Mouse (Mus musculus) urinary bladder, postnatal 36 days (tissue): ENCODE results near the gene Twf1.
A peak's percentile ranks its signal among the peaks of the same experiment; 100 is the strongest.

Experiments
- DNase-seq, 2 experiments: peaks; one replicate each; pipeline ENCODE4 v3.0.0; 2022; ENCODE audit warnings: low spot score in 2 of 2, mixed read lengths in 1 of 2

Gene Twf1

DNA sequence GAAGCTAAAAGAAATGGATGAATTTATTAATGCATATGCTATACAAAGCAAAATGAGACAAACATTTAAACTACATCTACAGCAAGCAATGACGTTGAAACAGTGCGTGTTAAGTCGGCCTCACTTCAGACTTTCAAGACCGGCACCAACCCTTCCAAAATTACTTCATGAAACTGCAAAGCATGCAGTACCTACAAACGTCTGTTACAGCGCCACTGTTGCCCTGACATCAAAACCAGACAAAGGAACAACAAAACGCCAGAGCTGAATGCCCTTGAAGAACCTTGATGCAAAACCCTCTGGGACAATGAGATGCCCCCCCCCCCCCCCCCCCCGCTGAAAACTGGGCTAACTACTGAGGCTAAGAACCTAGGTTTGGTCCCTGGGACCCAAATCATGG, 16.9 kb downstream of the Twf1 start:
- no peak for DNase-seq

DNA sequence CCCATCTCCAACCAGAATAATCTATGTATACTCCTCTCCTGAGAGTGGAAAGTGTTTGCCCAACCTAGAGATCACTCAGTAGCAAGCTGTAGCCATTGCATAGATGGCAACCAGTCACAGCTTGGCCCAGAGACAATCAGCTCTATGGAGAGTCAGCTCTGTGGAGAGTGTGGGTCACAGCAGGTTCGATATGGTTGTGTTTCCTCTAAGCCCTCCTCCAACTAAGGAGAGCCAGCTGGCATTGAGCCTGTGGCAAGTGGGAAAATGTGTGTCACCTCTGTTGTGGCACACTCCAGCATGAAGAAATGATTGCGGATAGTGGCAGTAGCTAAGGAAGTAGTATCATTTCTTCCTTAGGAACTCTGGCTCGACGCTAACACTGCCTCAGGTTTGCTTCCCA, 18.2 kb downstream of the Twf1 start:
- DNase-seq = no peak

DNA sequence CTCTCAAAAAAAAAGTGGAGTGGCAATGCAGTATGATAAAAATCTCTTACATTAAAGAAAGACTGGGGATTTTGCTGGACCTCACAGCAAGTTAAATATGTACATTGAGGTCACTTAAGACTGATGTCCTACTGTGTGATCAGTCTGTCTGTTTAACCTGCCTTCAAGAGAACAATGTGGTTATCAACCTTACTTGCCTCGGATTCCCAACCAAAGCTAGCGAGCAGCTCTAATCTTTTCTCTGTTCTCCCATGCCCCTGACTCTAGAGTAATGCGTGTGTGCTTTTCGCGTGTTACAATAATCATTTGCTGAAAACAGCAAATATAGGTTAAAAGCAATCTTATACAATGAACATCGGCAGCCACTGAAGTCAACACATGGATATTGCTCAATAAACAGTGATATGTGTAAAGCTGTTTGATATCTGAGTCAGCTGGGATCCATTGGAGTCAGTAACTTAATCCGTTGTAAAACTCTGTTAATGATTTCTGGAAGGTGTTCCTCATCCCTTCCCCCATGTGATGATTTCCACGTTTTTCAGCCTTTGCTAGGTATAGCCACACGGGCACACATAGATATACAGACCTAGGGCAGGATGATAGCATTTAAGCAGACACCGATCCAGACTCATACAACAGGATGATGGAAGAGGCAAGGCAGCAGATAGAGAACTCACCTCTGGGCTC, 21.1 kb downstream of the Twf1 start:
- DNase-seq = no peak

DNA sequence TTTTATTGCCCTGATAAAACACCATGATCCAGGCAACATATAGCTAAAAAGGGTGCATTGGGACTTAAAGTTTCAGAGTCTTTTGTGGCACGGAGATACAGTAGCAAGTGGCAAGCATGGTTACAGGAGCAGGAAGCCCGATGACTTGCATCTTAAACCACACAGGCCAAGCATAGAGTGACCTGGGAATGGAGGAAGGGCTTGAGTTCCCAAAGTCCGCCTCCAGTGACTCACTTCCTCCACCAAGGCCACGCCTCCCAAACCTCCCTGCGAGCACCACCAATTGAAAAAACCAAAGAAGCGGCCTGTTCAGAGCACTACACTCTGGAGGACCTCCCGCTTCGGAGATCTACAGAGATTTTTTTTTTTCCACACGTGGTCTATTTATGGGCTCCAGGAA, 23.8 kb downstream of the Twf1 start:
- DNase-seq = no peak

DNA sequence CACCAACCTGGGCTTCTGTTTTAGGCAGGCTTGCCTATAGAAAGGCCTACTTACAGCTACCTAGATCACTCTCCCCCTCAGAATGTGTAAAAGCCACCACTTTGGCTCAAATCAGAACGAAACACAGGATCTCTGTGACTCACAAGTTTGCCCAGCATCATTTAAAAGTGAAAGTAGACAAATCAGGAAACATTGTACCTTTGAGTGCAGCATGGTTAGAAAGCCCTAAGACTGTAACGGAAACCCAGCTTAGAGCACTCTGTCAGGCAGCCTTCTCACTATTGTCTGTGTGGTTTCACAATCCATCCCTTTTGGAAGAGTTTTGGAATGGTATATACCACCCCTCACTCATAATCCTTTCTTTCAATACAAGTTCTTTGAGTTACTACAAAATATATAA, 24.8 kb downstream of the Twf1 start:
- DNase-seq = no peak

DNA sequence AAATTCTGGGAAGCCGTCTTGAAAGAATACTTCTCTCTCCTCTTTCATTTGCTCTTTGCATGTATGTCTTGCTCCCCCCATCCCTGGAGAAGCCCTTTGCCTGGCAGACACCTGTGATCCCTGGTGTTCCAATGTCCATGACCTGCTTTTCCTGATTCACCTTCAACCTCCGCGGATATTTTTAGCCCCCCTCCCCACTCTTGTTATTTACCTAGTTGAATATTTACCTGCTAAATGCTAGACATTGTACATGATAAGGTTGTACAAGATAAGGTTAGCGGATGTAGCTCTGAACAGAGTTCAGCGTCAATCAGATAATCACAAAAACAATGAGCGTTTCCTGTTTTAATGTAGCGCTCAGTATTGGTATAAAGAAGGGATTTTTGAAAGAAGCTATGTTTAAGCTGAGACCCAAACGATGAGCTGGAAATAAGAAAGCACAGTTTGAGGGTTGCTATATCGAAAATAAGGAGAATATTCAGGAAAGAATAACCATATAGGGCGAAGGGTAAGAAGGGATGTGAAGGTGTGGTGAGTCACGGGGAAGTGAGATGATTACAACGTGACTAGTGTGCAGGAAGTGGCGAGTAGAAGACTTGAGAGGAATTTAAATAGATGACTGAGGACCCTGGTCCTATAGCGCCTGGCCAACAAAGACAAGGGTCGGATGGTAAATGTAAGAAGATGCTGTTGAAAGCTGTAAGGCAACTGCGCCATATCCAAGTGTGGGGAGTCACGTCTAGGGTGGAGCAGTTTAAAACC, 30.6 kb downstream of the Twf1 start:
- DNase-seq = no peak

DNA sequence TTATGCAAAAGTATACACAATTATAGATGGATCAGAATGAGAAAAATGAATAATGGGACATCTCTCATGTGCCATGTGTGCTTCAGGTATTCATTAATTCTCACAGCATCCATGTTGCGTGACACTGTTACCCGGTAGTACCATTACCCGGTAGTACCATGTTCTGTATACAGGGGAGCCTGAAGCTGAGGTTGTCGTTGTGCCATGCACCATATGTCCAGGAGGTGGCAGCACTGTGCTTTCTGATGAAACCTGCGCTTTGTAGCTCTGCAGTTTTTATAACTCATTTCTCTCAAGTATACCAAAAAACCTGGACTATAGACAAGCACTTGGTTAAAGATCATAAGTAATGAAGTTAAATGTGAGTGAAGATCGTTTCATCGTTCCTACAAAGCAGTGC, 32.2 kb downstream of the Twf1 start:
- peak; percentile 79 to 87 for DNase-seq

DNA sequence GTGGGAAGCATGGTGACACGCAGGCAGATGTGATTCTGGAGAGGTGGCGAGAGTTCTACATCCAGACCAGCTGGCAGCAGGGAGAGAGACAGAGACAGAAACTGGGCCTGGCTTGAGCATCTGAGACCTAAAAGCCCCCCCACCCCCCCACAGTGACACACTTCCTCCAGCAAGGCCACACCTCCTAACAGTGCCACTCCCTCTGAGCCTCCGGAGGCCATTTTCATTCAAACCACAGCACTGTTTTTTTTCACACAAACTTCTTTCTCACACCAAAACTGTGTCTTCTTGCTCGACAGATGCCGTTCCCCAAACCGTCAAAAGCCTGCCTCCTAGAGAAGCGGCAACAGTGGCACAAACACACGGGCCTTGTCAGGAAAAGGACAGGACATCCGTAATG, 36.2 kb downstream of the Twf1 start:
- no peak for DNase-seq

DNA sequence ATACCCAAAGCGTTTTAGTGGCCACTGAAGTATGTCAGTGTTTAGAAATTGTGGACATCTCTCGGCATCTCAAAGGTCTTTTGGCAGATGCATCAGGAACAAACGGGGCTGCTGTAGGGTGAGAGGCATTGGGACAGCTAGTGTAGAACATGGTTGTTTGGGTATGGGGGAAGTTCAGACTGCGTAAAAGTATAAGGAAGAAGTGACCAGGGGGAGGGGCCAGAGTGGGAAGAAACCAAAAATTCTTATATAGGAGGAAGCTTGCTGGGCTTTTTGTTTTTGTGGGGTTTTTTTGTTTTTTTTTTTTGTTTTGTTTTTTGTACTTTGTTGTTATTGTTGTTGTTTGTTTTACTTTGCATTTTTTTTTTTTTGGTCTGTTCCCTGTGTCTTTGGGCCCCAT, 44.8 kb downstream of the Twf1 start:
- DNase-seq = no peak

DNA sequence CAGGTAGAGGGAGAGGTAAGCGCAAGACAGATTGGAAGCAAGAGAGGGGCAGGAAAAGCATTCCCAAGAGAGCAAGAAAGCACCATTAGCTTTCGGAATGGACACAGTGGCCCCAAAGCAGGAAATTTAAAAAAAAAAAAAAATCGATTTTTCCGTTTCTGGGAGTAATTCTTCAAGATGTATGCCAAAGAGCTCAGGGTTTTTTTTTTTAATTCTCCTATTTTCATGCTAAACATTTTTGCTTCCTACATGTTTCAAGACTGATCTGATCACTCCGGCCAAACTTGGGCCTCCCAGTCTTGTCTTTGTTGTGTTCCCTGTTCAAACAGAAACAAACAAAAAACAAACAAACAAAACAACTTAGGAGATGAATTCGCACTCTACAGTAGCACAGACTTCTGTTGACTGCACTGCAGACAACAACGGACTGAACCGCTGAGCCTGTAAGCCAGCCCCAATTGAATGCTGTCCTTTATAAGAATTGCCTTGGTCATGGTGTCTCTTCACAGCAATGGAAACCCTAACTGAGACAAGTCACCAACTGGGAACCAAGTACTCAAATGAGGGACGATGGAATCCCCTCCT, 45.5 kb downstream of the Twf1 start:
- DNase-seq = no peak

DNA sequence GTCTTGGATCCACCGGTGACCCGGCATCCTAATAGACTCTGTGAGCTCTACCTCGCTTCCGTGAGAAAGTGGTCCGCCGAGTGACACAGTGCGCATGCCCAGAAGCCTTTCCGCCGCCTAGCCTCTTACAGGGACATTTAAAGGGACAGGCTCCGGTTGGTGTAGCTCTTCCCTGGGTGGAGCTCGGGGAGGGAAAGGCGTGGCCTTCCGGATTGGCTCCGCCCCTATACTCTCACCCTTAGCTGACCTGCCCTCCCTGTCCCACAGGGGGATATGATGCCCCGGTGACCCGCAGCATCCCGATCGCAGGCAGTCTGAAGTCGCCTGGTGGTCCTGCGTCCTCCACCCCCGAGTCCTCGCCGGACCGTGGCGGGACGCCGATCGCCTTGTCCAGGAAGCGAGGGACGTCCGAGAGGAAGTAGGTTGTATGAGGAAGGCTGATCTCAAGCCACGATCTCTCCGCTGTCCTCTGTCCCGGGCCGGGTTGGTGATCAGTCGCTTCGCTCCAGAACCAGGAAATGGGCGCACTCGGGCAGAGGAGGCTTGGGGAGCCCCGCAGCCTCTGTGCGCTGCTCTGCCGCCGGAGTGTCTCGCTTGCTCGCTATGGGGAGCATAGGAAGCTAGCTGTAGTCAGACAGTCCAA, 46.2 kb downstream of the Twf1 start, which contains the start of the genes Pus7l and Irak4:
Gene Pus7l, minus strand, starts transcription at position 139 of the 643 bp plus-strand sequence.
Gene Irak4, plus strand, starts transcription at position 235 of the 643 bp plus-strand sequence.
- DNase-seq = peak; percentile 93 to 94

DNA sequence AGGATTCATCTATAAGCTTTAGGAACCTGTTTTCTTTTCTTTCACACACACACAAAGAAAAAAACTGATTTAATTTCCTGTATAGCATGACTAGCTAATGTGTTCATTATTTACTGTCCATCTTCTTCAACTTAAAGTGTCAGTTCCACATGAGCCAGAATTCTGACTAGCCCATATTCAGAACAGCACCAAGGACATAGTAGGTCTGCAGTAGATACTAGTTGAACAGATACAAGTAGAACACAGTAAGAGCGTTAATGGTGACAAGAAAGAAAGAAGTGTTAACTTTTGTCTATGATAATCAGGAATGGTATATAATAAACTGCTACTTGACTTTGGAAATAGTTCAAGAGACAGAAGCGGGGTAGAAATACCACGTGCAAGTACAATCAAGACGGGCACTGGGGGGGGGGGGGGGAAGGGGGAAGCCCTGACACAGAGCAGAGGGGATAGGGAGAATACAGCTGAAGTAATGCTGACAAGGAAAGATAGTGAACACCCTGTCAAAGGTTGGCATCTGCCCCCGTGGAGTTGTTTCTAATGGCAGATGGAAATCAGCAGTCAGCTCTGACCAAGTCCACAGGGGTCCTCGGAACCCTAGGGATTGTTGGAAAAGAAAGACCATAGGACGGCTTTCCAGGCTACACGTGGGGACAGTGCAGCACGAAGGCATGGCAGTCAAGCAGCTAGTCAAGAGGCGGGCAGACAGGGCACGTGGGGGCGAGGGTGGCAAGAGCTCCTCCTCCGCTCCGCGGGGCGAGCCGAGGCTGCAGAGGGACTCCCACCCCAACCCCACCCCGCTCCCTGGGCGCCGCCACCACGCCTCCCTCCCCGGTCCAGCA, 46.9 kb downstream of the Twf1 start:
- DNase-seq = no peak

DNA sequence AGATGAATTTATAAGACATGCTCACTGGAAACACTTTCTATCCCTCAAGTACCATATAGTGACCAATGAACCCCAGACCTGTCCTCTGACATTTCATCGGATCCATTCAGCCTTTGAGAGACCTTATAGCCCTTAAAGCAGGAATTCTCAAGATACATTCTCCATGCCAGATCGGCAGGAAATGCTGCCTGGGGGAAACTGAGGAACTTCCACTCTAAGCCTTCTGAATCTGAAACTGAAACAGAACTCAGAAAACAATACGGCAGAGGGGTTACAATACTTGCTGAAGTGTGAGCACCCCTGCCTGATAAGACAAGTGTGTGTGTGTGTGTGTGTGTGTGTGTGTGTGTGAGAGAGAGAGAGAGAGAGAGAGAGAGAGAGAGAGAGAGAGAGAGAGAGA, 50.4 kb downstream of the Twf1 start:
- no peak for DNase-seq

DNA sequence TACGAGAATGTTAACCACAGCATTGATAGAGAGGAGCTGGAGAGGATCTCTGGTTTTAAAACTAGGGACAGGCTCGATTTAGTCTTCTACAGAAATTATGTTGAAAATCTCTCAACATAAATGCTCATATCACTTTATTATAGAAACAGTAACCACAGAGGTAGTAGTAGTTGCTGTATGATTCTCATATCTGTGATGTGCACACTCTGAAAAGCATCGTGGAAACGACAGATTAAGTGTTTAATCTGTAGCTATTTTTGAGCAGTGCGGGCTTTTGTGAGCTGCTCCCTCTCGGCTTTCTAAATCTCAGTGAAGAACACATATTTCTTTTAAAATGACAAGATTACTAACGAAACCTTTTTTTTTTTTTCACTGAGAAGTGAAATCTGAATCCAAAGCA, 54.2 kb downstream of the Twf1 start:
- DNase-seq = no peak

DNA sequence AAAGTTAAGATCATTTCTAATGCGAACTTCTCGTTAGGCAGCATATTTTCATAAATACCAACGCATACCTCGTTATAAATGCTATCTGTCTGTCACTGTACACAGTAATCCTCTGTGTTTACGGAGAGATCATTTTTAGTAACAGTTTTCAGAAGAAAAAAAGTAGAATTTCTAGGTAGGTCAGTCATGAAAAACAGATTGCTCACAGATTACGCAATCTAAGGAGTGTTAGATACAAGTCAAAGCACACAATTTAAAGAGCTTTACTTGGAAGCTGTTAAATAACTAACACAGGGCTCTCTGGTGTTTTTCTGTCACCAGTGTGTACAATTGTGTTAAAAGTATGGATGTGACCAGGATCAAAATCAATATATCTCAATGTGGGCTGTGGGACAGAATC, 56.7 kb downstream of the Twf1 start:
- no peak for DNase-seq

DNA sequence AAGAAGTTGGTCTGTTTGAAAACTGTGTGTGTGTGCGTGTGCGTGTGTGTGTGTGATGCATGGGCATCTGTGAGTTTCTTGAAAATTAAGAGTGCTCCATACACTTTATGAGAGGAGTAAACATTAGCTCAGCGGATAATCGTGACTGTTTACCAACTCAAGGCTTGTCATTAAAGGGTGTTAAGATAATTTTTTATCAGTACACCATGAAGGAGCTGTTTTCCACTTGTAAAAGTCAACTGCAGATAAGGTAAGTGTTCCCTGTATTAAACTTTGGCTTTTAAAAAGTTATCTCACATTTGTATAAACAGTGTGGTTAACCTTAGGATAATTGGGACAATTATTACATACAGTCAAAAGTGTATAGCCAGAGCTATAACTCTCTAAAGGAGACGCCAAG, 57.4 kb downstream of the Twf1 start:
- DNase-seq = no peak

DNA sequence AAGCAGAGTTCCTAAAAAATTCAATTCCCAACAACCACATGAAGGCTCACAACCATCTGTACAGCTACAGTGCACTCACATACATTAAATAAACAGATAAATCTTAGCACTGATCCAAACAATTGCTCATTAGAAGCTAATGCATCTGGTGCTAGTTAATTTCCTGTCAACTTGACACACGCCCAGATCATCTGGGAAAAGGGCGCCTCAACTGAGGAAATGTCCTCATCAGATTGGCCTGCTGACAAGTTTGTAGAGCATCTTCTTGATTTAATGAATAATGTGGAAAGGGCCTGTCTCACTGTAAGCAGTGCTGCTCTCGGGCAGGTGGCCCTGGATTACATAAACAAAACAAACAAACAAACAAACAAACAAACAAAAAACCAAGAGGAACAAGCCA, 59.2 kb downstream of the Twf1 start:
- no peak for DNase-seq
